Mouse (Mus musculus) midbrain, postnatal 0 days (tissue): Measurements from ENCODE around the gene Mettl7b. TPM values are rescaled to one million over a fixed set of nuclear protein-coding genes. Genes with fewer than 3 reads are reported as not detected.

ENCODE experiments used
- ATAC-seq: fragments of 200-750 bp; cut with Nextera tagmentation; 2 replicates; pipeline ENCODE4 v1.8.0; 2017; ENCODE audit warnings: moderate number of reproducible peaks, mild to moderate bottlenecking, moderate TSS enrichment, moderate library complexity; ENCODE audit not compliant: low FRiP score
- DNase-seq: peaks from one replicate; pipeline ENCODE4 v3.0.0-alpha.2; 2015; ENCODE audit warnings: low spot score
- H3K27ac ChIP-seq: fragments of 300-500 bp; sonication (generic); 2 replicates; pipeline ENCODE4 v1.5.1; 2014; ENCODE audit warnings: low read depth, mild to moderate bottlenecking, low read length, mixed read lengths
- H3K27me3 ChIP-seq: fragments of 300-500 bp; sonication (generic); 2 replicates; pipeline ENCODE4 v1.6.1; 2014; ENCODE audit warnings: low read length, control low read depth, mixed read lengths; ENCODE audit not compliant: insufficient read depth
- H3K36me3 ChIP-seq: fragments of 300-500 bp; sonication (generic); 2 replicates; pipeline ENCODE4 v1.6.1; 2014; ENCODE audit warnings: low read length, control low read depth, mixed read lengths; ENCODE audit not compliant: insufficient read depth
- H3K4me1 ChIP-seq: fragments of 300-500 bp; sonication (generic); 2 replicates; pipeline ENCODE4 v1.6.1; 2014; ENCODE audit warnings: mild to moderate bottlenecking, control low read depth, antibody characterized with exemption, low read length, mixed read lengths; ENCODE audit not compliant: insufficient read depth
- H3K4me2 ChIP-seq: fragments of 300-500 bp; sonication (generic); 2 replicates; pipeline ENCODE4 v1.6.1; 2014; ENCODE audit warnings: low read depth, mild to moderate bottlenecking, low read length, mixed read lengths; ENCODE audit not compliant: poor library complexity, severe bottlenecking
- H3K4me3 ChIP-seq: fragments of 300-500 bp; sonication (generic); 2 replicates; pipeline ENCODE4 v1.5.1; 2014; ENCODE audit warnings: low read depth, mild to moderate bottlenecking, low read length, moderate library complexity
- H3K9ac ChIP-seq: fragments of 300-500 bp; sonication (generic); replicated peaks from 2 replicates; pipeline ENCODE4 v1.6.1; 2014; ENCODE audit warnings: mild to moderate bottlenecking, low read length, moderate library complexity, mixed read lengths; ENCODE audit not compliant: poor library complexity, severe bottlenecking
- H3K9me3 ChIP-seq: fragments of 300-500 bp; sonication (generic); 2 replicates; pipeline ENCODE4 v1.6.1; 2016; ENCODE audit warnings: low read length, control low read depth
- CTCF ChIP-seq: IDR thresholded peaks from 2 replicates; pipeline ENCODE4 v1.5.1; 2016; ENCODE audit warnings: antibody characterized with exemption, mild to moderate bottlenecking
- WGBS: fragments of 180-500 bp; shearing (Covaris S2); extraction: QIAGEN DNeasy Blood & Tissue Kit; methylation state at CpG from one replicate; pipeline ENCODE4 v1.1.7; 2014; 5-methylcytosine and 5-hydroxymethylcytosine counted together
- polyA plus RNA-seq: library from polyadenylated mRNA; unstranded; fragments of >200 nt; fragmentation: Nextera tagmentation; extraction: Ambion mirVana; gene quantifications from 2 replicates; pipeline ENCODE4 v1.2.1, GENCODE M21; 2015
- total RNA-seq: library from RNA; depleted of rRNA; stranded (reverse); fragments of >200 nt; gene quantifications from 2 replicates; pipeline ENCODE4 v1.2.3, GENCODE M21; 2014

Gene Mettl7b
- total and polyA plus RNA-seq, 2 experiments from 2014 or later, result not detected

DNA sequence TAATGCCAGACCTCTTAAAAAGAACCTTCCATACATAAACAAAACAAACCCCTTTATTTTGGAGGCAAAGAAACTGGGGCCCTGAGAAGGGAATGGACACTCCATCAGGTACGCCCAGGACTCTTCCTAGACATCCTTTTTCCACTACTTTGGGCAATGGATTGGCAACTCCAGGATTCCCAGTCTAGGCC, 38.1 kb downstream of the Mettl7b start, which contains the start of gene Rdh5:
Rdh5 (minus strand) TSS at position 67 of the 191 bp plus-strand sequence.
- Histone ChIP-seq H3K4me3 (peak within 1 kb of the TSS; percentile 63), H3K27ac (peak within 1 kb of the TSS; percentile 92), H3K36me3 (no peaks in the 10 kb centered on the region; the same call in 1 of the 2 replicates), H3K4me1 (peaks cover 9% of the 10 kb centered on the region; the same call in 1 of the 2 replicates), H3K4me2 (peak within 1 kb of the TSS; percentile 64), H3K27me3 (no peaks in the 10 kb centered on the region), H3K9ac (peak within 1 kb of the TSS; percentile 80), H3K9me3 (no peaks in the 10 kb centered on the region)
- TF ChIP-seq CTCF, result no peak
- WGBS, result 15% methylated on average over 1 of the region's 1 CpGs
- no peak for ATAC-seq
- DNase-seq, result no peak

DNA sequence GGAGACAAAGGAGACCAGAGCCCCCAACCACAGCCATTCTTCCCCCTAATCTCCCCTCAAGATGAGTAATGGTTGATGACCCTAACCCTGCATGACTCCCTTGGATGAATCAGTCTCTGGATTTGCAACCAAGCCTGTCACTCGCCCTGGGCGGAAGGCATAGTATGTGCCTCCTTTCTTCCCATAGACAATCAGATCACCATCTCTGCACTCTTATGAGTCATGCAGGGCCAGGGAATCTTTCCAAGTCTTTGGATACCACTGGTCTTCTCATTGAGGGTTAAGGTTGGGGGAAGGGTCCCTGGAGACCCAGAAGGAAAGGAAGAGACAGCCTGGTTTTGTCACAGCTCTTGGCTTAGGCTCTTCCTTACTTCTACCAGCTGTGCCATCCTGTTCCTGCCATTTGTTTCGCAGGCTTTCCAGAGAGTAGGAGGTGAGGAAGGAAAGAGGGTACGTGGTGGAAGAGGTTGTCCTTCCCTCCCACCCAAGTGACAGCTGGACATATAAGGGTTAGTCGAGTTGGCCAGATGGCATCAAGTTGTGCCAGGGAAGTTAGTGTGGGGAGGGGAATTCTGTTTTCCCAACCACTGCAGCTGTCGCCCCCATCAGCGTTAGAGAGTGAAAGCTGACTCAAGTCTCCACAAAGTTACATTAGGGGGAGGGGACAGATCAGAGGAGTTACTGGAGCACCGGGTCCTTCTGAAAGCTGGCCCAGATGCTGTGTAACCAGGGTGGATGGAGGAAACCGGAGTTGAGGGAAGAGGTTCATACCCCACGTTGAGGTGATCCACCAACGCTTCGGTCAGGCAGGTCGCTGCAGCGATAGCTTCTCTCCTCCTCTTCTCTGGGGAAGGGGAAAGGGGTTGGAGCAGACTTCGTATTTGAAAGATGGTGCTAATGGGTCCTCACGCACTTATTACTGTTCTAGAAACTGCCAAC, 38.6 kb downstream of the Mettl7b start:
- Histone ChIP-seq H3K27ac (0 out of 2 replicates have a peak overlapping the region, but pooled peaks have one; percentile 92), H3K36me3 (no peaks in the 10 kb centered on the region; the same call in 1 of the 2 replicates), H3K9me3 (no peaks in the 10 kb centered on the region), H3K4me1 (peaks cover 9% of the 10 kb centered on the region; the same call in 1 of the 2 replicates), H3K4me3 (peak overlapping the region; percentile 63), H3K9ac (no peak overlapping the region), H3K4me2 (peak overlapping the region; percentile 64), H3K27me3 (no peaks in the 10 kb centered on the region)
- ATAC-seq (no peak), DNase-seq (peak; percentile 64)
- 74% methylated on average over 16 of the region's 16 CpGs for WGBS
- no peak for TF ChIP-seq CTCF

DNA sequence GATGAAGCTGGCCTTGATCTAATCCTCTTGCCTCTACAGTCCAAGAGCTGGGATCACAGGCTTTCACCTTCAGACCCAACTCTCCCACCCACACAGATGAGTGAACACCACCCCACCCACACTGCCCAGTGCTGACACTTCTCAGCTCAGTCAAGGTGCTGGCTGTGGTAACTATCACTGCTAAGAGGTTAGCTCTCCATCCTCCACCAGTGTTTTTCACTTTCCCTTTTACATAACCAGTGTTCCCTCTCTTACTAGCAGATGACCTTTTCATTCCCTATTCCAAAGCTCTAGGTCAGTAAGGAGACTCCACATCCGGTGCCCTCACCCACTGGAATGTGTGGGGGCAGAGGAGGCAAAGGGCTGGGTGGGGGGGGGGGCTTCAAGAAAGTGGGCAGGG, 39.5 kb downstream of the Mettl7b start:
- no peak for ATAC-seq
- Histone ChIP-seq H3K27ac (no peak overlapping the region), H3K4me3 (no peak overlapping the region), H3K4me1 (peaks cover 9% of the 10 kb centered on the region; the same call in 1 of the 2 replicates), H3K4me2 (no peak overlapping the region), H3K9ac (no peak overlapping the region), H3K27me3 (no peaks in the 10 kb centered on the region), H3K36me3 (no peaks in the 10 kb centered on the region; the same call in 1 of the 2 replicates), H3K9me3 (no peaks in the 10 kb centered on the region)
- TF ChIP-seq CTCF, result no peak
- 76% methylated on average over 1 of the region's 1 CpGs for WGBS
- no peak for DNase-seq

DNA sequence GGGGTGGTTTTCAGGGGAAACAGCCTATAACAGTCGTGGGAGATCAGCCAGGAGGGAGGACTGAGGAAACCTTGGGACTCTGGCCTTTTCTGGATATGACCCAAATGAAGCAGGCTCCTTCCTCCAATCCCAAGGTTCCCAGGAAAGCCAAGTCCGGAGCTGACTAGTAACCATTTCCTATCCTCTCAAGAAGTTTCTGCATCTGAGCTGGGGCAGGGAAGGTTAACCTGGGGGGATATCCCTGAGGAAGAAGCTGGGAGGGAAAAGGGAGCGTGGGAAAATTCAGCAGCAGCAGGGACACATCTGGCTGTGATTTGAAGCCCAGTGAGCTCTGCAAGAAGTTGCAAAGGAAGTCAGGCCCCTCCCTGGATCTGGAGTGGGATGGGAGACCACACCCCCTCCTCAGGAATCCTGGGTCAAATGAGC, 40.0 kb downstream of the Mettl7b start:
- H3K9me3 ChIP-seq, result no peaks in the 10 kb centered on the region
- no peak overlapping the region for H3K4me3 ChIP-seq
- ATAC-seq (no peak), DNase-seq (no peak)
- no peak overlapping the region for H3K9ac ChIP-seq
- peaks cover 9% of the 10 kb centered on the region; the same call in 1 of the 2 replicates for H3K4me1 ChIP-seq
- no peaks in the 10 kb centered on the region for H3K27me3 ChIP-seq
- no peak for TF ChIP-seq CTCF
- H3K36me3 ChIP-seq, result no peaks in the 10 kb centered on the region; the same call in 1 of the 2 replicates
- 82% methylated on average over 3 of the region's 3 CpGs for WGBS
- no peak overlapping the region for H3K4me2 ChIP-seq
- no peak overlapping the region for H3K27ac ChIP-seq

DNA sequence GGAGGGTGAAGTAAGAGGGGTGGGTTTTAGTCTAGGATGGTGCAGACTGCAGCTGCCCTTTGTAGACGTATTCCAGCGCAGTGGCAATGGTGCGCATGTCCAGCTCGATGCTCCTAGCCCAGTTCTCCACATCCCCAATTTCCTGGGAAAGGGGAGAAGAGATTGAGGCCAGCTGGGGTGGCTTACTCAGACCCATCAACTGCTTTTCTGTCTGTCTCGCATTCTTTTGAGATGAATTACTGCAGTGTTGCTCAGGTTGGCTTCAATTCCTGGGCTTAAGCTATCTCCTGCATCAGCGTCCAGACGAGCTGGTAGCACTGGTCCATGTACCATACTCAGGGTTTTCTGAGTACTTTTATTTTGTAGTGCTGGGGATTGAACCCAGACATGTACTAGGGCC, 40.8 kb downstream of the Mettl7b start:
- DNase-seq, result no peak
- H3K27ac ChIP-seq, result peak overlapping the region; percentile 51; the same call in 1 of the 2 replicates
- no peaks in the 10 kb centered on the region; the same call in 1 of the 2 replicates for H3K36me3 ChIP-seq
- no peak overlapping the region for H3K4me2 ChIP-seq
- no peak for ATAC-seq
- peaks cover 9% of the 10 kb centered on the region; the same call in 1 of the 2 replicates for H3K4me1 ChIP-seq
- no peak overlapping the region for H3K9ac ChIP-seq
- H3K27me3 ChIP-seq, result no peaks in the 10 kb centered on the region
- WGBS, result 78% methylated on average over 7 of the region's 7 CpGs
- H3K9me3 ChIP-seq, result no peaks in the 10 kb centered on the region
- TF ChIP-seq CTCF, result no peak
- H3K4me3 ChIP-seq, result no peak overlapping the region

GRCm38 (mm10) chr10:128919203-128919631, 41.6 kb downstream of the Mettl7b start:
- no peak for TF ChIP-seq CTCF
- peak; percentile 80 for DNase-seq
- H3K4me1 ChIP-seq, result peaks cover 9% of the 10 kb centered on the region; the same call in 1 of the 2 replicates

More at GRCm38 (mm10) chr10:128919203-128919631, 41.6 kb downstream of the Mettl7b start:
- peak overlapping the region; percentile 24; the same call in 1 of the 2 replicates for H3K9ac ChIP-seq
- H3K4me2 ChIP-seq, result no peak overlapping the region
- ATAC-seq, result no peak
- H3K9me3 ChIP-seq, result no peaks in the 10 kb centered on the region
- 9% methylated on average over 6 of the region's 6 CpGs for WGBS
- peak overlapping the region; percentile 51; the same call in 1 of the 2 replicates for H3K27ac ChIP-seq
- no peaks in the 10 kb centered on the region; the same call in 1 of the 2 replicates for H3K36me3 ChIP-seq
- no peak overlapping the region for H3K4me3 ChIP-seq
- no peaks in the 10 kb centered on the region for H3K27me3 ChIP-seq
